Mouse (Mus musculus) spleen, adult 2 months (tissue): ENCODE measurements around the gene Akap2.

Experiments used
- CTCF ChIP-seq: fragments of 200-500 bp; IDR thresholded peaks from 2 replicates; pipeline ENCODE4 v1.5.1; 2011; ENCODE audit warnings: mild to moderate bottlenecking, inconsistent platforms; ENCODE audit not compliant: insufficient read depth, insufficient read length, insufficient replicate concordance; ENCODE audit errors: extremely low read depth
- POLR2A ChIP-seq: fragments of 200-500 bp; IDR thresholded peaks from 2 replicates; pipeline ENCODE4 v1.6.1; 2011; ENCODE audit warnings: low read depth, low read length, inconsistent platforms

GRCm38 (mm10) chr4:57725569-57725968 is 8.1 kb downstream of the Akap2 start:
- TF ChIP-seq CTCF (no peak), POLR2A (no peak)
